ENCODE assay signal across 9 mouse cellular contexts in genomic region chr16:34996133-34996532, GRCm38 (mm10). TPM values are rescaled to one million over a fixed set of nuclear protein-coding genes. Genes with fewer than 3 reads are reported as not detected.
A peak's percentile ranks its signal among the peaks of the same experiment; 100 is the strongest.
DNase-seq lines count a peak whose midpoint lies in the region; ATAC-seq lines count a peak whose summit lies in the region.
"Had no signal": no experiment of that assay in that cellular context is flagged by ENCODE, and none has a peak within 500 bp of the region (broad histone marks: within the 10 kb centered on the region; RNA-seq: fewer than 3 reads in every experiment).

No protein-coding gene starts in this region.

- no peak overlapping the region for H3K4me3 ChIP-seq in brown adipose tissue, adult 24 weeks (ENCODE audit: insufficient read depth, low read depth, low read length)

- peak overlapping the region; percentile 83 for H3K27ac ChIP-seq in brown adipose tissue, adult 24 weeks (replicated peaks; ENCODE audit: low read depth, low read length)
- H3K27ac ChIP-seq: macrophage had no signal

- DNase-seq in ovary, adult 18-20 months (ENCODE audit: low spot score), result peak; percentile 76
- DNase-seq in ovary, postnatal 10 days (ENCODE audit: low spot score), result no peak
- DNase-seq in heart, adult 9 months (ENCODE audit: low spot score in 2 of 2), result peak; percentile 65 to 80
- peak; percentile 74 to 88 for DNase-seq in kidney, postnatal 36 days
- peak; percentile 67 for DNase-seq in lung, postnatal 36 days
- DNase-seq in retina, postnatal 1 day, result no peak

- no peak for ATAC-seq in erythroid progenitor cell, adult 5-6 weeks (replicated peaks; ENCODE audit: low FRiP score, poor library complexity, severe bottlenecking)

- H3K4me1 ChIP-seq in brown adipose tissue, adult 24 weeks (ENCODE audit: control insufficient read depth, insufficient read depth, insufficient read length, low read length), result peaks cover 25% of the 10 kb centered on the region

RNA-seq across cellular contexts. Expression of gene Hacd2, which starts 26.1 kb away (rescaled TPM):
- 171 and 187 TPM in 2 replicates for polyA plus RNA-seq in brown adipose tissue, adult 24 weeks (2012; ENCODE audit: insufficient read depth, insufficient read length, missing spikeins)
- total RNA-seq in erythroid progenitor cell, adult 5-6 weeks (2015; ENCODE audit: low replicate concordance), result 29.9 and 46.5 TPM in 2 replicates
- total RNA-seq in erythroid progenitor cell, adult 5-6 weeks (2017; ENCODE audit: low replicate concordance), result 3.0 and 5.6 TPM in 2 replicates

Comparison
In these comparisons a context has a peak if more than half of its experiments do, and no peak if none do; other contexts are left out.
1. DNase-seq: peak in ovary, adult 18-20 months (single experiment), heart, adult 9 months (2 of 2), kidney, postnatal 36 days (2 of 2) and lung, postnatal 36 days (single experiment); none in ovary, postnatal 10 days (single experiment) and retina, postnatal 1 day (single experiment).